Mouse (Mus musculus) gastrocnemius, postnatal 36 days (tissue): Measurements from ENCODE around the gene Rhag. TPM values are rescaled to one million over a fixed set of nuclear protein-coding genes. Genes with fewer than 3 reads are reported as not detected.

Experiments
- DNase-seq, 2 experiments: peaks; one replicate each; pipeline ENCODE4 v3.0.0; 2022
- intact Hi-C: fragments of 180-260 bp; cut with DNase I; formaldehyde crosslinking; loops from one replicate; pipeline ENCODE4 v1.15.1; 2025
- long read RNA-seq, 2 experiments: library from polyadenylated mRNA; stranded (forward); transcript quantifications; one replicate each; pipeline ENCODE4 v2.0.0; 2021
- total RNA-seq, 2 experiments: library from RNA; stranded (reverse); gene quantifications; 2 replicates each; pipeline ENCODE4 v1.2.3; 2021

Gene Rhag
- total RNA-seq, result not detected
- long read RNA-seq, experiment 1, result 0 reads
- long read RNA-seq, experiment 2, result 0 reads

- DNase-seq, result no peak
- intact Hi-C loops, result no loop called here
Measured at GRCm38 (mm10) chr17:40810934-40811333, at the start of gene Rhag. TSS of gene Rhag (plus strand) at chr17:40811126.

- no peak for DNase-seq
- intact Hi-C loops, result no loop called here
Measured at GRCm38 (mm10) chr17:40763662-40764061, 47.3 kb upstream of the Rhag start.

GRCm38 (mm10) chr17:40767120-40767519 lies 43.8 kb upstream of the Rhag start:
- DNase-seq, result no peak
- intact Hi-C loops, result no loop called here

- intact Hi-C loops, result no loop called here
- no peak for DNase-seq
Measured at GRCm38 (mm10) chr17:40789877-40790276, 21.0 kb upstream of the Rhag start.

GRCm38 (mm10) chr17:40793921-40794854 lies 16.7 kb upstream of the Rhag start:
- intact Hi-C loops, result no loop called here

GRCm38 (mm10) chr17:40802707-40803340 lies 8.1 kb upstream of the Rhag start:
- DNase-seq, result no peak
- intact Hi-C loops, result no loop called here

More at GRCm38 (mm10) chr17:40793921-40794854, 16.7 kb upstream of the Rhag start:
- DNase-seq, result no peak

- intact Hi-C loops, result no loop called here
- DNase-seq, result no peak
Measured at GRCm38 (mm10) chr17:40806550-40806949, 4.4 kb upstream of the Rhag start.

GRCm38 (mm10) chr17:40806953-40807572 lies 3.9 kb upstream of the Rhag start, which contains the start of gene Crisp2:
TSS of gene Crisp2 (minus strand) at chr17:40807003.
- intact Hi-C loops, result no loop called here
- DNase-seq, result no peak

- DNase-seq, result no peak
Measured at GRCm38 (mm10) chr17:40808071-40808470, 2.9 kb upstream of the Rhag start.

GRCm38 (mm10) chr17:40811560-40811959 lies 634 bp downstream of the Rhag start:
- DNase-seq, result no peak
- intact Hi-C loops, result no loop called here

More at GRCm38 (mm10) chr17:40808071-40808470, 2.9 kb upstream of the Rhag start:
- intact Hi-C loops, result no loop called here

GRCm38 (mm10) chr17:40812259-40812658 lies 1.3 kb downstream of the Rhag start:
- DNase-seq, result no peak
- intact Hi-C loops, result no loop called here

- no peak for DNase-seq
- intact Hi-C loops, result no loop called here
Measured at GRCm38 (mm10) chr17:40817340-40817943, 6.5 kb downstream of the Rhag start.

- DNase-seq, result no peak
- intact Hi-C loops, result no loop called here
Measured at GRCm38 (mm10) chr17:40821477-40821876, 10.6 kb downstream of the Rhag start.

GRCm38 (mm10) chr17:40823817-40824216 lies 12.9 kb downstream of the Rhag start:
- no peak for DNase-seq
- intact Hi-C loops, result no loop called here

GRCm38 (mm10) chr17:40824549-40824948 lies 13.6 kb downstream of the Rhag start:
- intact Hi-C loops, result no loop called here
- no peak for DNase-seq

- intact Hi-C loops, result no loop called here
Measured at GRCm38 (mm10) chr17:40831870-40832269, 20.9 kb downstream of the Rhag start.

GRCm38 (mm10) chr17:40837308-40837707 lies 26.4 kb downstream of the Rhag start:
- intact Hi-C loops, result no loop called here
- no peak for DNase-seq

More at GRCm38 (mm10) chr17:40831870-40832269, 20.9 kb downstream of the Rhag start:
- DNase-seq, result no peak

GRCm38 (mm10) chr17:40855065-40855464 lies 44.1 kb downstream of the Rhag start:
- no peak for DNase-seq
- intact Hi-C loops, result no loop called here

GRCm38 (mm10) chr17:40868952-40869747 lies 58.2 kb downstream of the Rhag start:
- DNase-seq, result no peak
- intact Hi-C loops, result no loop called here

GRCm38 (mm10) chr17:40872626-40873025 lies 61.7 kb downstream of the Rhag start:
- no peak for DNase-seq
- intact Hi-C loops, result no loop called here
